Mouse (Mus musculus): ENCODE results near the gene Ercc6l2.
A peak's percentile ranks its signal among the peaks of the same experiment; 100 is the strongest.

The Ercc6l2 gene

DNA sequence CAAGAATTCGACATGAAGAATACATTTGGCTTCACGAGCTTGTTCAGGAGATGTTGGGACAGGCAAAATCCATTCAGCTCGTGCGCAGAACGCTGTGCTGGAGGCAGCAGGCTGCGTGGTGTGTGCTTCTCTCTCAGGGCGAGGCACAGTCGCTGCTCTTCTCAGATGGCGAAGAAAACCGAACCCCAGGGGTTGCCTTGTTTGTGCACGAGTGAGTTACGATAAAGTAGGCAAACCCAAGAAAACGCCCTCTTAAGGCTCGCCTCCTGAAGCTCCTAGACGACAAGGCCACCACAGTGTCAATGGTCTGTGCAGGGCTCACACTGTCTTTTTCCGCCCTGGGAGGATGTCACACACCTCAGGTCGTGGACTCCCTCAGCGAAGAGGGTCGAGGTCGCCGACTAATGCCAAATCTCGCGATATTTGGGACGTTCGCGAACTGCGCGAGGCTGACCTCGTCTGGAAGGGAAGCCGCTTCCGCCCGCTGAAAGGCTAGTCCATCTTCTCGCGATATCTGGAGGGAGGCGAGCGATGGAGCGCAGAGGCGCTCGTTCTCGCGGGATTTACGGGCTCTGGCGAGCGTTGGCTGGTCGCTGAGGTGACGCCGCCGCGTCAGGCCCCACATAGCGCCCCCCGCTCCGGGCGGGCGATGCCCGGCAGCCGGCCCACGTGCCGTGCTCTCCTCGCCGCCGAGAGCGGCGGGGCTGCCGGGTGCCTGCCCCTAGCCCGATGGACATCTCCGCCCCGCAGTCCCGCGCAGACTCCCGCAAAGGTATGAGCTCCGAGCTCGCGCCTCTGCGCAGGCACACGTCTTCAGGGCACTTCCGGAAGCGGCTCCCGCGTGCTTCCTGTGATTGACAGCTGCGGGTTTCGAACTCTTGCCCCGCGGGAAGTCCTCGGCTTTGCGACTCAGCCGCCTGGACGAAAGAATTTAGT lies at the start of gene Ercc6l2:
TSS of gene Ercc6l2 (plus strand) at position 495 of the 936 bp plus-strand sequence.
- peak; percentile 99 for DNase-seq (ENCODE audit: low spot score)

DNA sequence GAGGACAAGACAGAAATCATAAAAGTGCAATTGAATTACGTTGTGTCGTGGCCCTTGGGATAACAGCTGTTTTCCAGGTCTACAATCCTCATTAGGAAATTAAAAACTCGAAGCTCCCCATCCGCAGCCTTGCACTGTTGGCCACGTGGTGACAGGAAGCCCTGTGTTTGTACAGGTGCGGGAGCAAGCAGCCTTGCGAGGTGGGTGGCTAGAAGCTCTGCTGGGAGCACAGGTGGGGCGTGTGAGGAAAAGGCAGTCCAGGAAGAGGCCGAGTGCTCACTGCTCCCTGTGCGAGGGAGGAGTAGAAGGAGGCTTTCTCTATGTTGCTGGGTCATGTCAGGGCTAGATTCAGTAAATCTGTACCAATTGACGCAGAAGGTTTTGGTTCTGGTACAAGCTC lies 49.0 kb upstream of the Ercc6l2 start:
- DNase-seq (ENCODE audit: low spot score) = no peak

DNA sequence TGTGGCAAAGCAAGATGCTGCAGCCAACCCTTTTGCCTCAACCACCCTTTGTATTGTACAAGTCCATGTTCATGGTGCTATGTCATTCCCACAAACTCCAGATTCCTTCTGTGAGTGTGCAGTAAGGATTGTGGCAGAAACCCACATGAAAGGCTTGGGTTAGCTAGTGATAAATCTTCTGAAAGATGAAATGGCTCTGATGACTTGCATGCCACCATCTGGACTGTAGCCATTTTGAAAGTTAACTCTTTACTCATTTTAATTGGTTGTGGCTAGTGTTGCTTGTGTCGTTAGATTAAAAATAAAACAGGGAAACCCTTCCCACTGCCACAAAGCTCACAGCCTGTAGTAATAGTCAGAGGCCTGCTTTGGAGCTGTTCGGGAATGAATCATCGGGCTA lies 44.0 kb upstream of the Ercc6l2 start:
- no peak for DNase-seq (ENCODE audit: low spot score)

DNA sequence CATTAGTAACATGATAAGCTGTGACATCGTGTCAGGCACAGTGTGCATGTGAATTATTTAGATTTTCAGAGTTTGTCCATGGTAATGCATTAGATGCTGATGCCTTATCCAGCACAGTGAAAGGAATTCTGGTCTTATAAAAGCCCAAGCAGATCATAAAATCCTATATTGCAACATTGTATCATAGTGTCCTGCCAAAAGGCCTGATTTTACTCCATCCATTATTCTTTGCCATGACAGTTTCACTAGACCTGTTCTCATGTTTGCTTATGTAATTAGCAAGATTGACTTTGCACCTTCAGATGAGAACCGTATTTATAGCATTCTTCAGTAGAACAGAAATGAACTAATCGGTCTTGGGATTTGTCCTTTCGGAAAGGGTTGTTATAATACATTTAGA lies 36.1 kb upstream of the Ercc6l2 start:
- no peak for DNase-seq (ENCODE audit: low spot score)

DNA sequence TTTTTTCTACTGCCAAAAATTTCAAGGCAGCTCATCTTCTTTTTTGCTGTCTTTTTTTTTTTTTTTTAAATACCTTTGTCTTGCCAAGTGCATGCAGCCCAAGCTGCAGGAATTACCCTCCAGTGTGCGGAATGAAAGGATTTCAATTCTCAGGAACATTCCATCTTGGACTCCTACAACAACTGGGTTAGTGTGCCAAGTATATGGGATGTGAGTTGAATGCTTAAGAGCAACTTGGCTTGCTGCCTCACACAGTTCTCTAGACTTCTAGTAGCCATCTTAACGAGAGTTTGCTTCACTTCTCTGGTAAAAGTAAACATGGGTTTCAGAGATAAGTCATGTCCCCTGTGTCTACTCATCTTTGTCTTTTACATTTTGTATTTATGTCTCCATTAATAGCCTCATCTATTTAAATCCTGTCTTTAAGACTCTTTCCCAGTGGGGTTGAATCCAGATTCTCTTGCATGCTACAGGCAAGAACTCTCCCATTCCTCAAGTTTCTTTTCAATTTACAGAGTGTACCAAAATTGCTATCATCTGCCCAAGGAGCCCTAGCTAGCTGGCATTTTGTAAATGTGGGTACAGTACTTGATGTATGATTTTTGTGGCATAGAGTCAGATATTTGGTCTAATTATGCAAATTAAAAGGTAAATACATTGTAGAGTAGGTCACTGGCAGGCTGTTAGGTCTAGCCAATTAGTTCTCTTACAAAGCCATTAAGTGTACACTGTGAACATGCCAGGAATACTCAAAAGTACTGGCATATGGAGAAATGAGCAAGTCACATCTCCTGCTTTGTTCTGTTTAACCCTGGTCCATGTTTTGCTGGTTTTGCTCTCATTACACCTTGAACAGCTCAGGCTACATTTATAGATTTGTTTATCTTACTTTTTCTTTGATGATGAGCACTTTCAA lies 35.4 kb upstream of the Ercc6l2 start:
- peak; percentile 50 for DNase-seq (ENCODE audit: low spot score)

DNA sequence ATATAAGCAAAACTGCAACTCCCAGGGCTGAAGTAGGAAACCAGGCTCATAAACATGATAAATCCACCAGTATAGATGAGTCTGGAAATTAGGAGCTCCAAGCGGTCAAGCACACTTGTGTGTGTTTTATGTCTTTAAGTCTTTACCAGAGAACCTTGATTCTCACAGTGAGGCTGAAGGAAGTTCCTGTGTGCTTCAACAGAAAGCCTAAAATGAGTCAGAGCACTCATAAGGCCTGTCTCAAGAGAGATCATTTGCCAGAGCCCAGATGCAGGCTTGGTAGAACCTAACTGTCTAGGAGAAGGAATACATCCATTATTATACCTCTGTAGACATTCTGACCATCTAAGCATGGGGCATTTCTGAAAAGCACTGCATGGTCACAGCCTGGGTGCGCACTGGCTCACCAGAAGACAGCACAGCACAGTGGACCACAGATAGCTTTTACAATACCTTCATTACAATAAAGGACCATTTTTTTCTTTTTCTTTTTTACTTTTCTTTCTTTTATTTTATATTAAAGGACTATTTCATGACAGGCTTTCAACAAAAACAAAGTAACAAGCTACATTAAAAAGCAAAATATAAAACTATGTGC lies 22.7 kb upstream of the Ercc6l2 start:
- DNase-seq (ENCODE audit: low spot score) = no peak

DNA sequence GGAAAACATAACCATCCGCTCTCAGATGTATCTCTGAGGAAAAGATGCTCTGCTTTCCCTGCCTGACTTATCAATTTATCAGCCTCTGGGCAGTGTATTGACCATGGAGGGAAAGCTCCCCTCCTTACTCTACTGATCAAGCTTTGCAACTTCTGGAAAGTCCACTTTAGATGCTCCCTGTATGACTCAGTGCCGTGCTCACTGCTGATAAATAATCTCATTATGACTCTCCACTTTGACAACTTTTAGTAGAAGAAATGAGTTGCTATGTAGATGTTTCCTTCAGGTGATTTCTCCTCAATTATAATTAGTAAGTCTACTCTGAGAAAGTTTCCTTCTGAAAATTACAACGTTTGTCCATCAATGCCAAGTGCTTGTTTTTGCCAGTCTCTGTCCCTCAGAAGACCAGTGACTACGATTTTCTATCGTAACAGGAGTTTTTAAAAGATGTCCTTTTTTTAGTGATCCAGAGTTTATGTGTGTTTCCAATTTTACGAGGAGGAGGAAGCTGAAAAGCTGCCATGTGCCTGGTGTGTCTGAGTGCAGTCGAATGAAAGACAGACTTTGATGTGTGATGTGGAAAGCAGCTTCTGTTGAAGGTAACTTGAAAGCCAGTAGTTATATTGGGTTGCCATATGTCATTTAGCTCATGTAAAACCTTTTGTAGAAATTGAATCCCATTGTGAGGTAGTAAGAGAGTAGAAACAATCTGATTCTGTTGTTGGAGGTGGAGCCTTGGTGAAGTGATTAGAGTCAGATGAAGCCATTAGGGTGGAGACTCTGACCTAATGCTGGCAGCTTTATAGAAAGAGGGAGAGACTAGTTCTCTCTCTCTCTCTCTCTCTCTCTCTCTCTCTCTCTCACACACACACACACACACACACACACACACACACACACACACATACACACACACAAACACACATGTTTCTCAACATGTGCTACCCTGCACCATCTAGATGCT lies 21.4 kb upstream of the Ercc6l2 start:
- no peak for DNase-seq (ENCODE audit: low spot score)

DNA sequence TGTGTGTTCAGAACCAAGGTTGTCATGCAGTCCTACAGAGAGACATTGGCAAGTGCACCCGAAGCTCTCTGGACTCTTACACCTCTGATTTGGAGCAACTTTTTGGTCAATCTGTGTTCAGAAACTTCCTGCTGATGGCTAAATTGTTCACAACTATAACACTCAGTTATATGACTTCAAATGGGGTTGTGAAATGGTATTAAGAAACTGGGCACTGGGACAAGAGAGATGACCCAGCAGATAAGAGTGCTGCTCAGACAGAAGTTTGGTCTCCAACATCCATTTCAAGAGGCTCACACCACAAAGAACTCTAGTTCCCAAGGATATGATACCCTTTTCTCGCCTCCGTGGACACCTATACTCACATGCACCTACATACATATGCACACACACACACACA lies 16.4 kb upstream of the Ercc6l2 start:
- no peak for DNase-seq (ENCODE audit: low spot score)

DNA sequence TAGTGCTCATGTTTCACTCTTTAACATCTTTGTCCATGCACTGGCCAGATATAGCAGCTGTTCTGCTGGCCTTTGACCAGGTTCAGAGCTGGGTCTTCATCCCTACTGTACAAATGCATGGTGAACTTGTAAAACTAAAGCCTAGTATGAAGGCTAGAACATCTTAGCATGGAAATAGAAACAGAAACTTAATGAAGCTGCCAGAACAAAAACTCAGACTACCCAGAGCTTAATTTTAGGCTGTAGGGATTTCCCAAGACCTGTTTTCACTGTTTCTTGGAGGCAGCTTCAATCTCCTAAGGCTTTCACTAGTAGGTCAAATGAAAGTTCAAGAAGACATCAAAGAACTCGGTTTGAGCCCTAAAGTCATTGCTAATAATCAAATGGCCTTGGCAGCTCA lies 15.1 kb upstream of the Ercc6l2 start:
- DNase-seq (ENCODE audit: low spot score) = no peak

DNA sequence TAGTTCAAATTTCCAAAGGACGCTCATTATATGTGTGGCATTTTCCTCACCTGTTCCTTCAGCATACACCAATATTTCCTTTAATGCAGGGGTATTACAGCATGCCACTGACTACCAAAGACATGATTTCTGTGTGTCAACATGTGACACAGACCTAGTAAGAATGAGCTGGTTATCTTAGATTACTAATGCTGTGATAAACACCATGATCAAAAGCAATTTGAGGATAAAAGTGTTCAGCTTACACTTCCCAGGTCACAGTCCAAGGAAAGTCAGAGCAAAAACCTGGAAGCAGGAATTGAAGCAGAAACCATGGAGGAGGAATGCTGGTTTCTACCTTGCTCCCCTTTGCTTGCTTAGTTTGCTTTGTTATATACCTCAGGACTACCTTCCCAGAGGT lies 13.8 kb upstream of the Ercc6l2 start:
- DNase-seq (ENCODE audit: low spot score) = no peak

DNA sequence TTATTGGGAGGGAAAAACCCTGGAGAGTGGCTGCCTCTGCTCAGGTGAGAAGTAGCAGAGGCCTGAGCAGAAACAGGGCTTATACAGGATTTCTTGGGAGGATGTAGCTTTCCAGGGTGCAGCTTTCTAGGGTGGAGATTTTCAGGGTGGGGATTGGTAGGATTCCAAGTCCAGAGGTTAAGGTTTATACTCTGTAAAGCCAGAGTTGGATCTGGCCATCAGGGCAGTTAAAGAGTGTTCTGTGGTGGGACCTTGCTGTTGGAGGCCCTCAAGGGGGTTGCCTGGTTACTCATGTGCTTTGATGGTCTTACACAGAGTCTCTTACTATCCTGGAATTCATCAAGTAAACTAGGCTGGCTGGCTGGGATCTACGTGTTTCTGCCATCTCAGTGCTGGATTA lies 7.8 kb upstream of the Ercc6l2 start:
- DNase-seq (ENCODE audit: low spot score) = no peak

DNA sequence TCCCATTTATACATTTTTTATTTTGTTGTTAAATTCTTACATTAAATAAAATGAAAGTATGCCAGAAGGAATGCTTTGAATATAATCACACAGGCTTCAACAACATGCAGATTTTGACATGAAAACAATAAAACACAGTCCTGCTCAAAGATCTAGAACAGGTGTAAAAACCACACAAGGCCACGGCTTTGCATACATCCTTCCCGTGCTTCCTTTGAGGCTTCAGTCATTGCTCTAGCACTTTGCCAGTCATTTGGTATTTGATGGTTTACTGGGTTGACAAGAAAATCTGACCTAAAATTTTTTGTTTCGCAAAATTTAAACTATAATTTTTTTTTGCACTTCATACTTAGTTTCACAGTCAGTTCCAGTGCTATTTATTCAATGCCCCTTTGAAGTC lies 7.1 kb upstream of the Ercc6l2 start:
- no peak for DNase-seq (ENCODE audit: low spot score)

DNA sequence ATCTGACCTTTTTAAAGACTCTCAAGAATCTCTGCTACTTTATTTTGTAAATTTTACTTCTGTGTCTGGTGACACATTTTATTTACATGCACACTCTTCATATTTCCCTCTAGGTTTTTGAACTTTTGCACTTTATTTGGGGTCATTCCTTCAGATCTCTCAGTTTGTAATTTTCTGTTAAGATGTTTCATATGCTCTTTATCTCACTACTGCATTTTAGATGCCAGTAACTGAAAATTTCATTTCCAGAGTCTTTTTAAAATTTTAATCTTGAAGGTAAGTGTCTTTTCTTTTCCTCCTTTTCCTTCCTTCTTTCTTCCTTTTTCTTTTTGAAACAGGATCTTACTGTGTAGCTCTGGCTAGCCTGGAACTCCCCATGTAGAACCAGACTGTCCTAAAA lies 3.6 kb upstream of the Ercc6l2 start:
- DNase-seq (ENCODE audit: low spot score) = no peak

DNA sequence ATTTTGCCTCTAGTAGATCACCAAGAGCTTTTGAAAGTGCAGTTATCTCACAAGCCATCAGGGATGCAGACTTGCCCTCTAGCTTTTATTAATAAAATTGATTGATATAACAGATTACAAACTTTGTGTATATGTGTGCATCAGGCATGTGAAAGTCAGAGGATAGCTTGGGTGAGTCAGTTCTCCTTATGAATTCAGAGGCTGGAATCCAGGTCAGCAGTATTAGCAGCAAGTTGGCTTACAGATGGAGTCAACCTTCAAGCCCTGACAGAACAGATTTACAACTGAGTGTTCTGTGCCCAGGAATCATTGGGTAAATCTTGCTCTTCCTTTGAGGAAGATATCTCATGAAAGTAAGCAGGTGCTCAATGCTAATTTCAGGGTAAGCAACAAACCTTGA lies 891 bp downstream of the Ercc6l2 start:
- DNase-seq (ENCODE audit: low spot score) = no peak

DNA sequence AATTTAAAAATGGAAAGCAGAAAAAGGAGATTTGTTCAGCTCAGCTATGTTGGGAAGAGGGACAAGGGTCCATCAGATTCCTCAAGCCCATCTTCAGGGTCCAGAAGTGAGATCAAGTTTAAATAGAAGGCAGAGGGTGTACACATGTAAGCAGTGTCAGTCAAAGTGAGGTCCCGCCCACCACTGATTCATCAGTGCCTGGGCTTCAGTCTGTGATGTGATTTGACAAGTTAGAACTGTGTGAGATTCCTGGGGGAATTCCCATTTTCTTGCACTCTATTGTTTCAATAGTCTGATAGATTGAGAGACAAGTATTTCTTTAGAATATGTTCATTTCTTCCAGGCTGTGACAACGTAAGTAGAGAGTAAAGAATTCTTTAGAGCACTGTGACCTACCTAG lies 30.7 kb downstream of the Ercc6l2 start:
- DNase-seq (ENCODE audit: low spot score) = no peak

DNA sequence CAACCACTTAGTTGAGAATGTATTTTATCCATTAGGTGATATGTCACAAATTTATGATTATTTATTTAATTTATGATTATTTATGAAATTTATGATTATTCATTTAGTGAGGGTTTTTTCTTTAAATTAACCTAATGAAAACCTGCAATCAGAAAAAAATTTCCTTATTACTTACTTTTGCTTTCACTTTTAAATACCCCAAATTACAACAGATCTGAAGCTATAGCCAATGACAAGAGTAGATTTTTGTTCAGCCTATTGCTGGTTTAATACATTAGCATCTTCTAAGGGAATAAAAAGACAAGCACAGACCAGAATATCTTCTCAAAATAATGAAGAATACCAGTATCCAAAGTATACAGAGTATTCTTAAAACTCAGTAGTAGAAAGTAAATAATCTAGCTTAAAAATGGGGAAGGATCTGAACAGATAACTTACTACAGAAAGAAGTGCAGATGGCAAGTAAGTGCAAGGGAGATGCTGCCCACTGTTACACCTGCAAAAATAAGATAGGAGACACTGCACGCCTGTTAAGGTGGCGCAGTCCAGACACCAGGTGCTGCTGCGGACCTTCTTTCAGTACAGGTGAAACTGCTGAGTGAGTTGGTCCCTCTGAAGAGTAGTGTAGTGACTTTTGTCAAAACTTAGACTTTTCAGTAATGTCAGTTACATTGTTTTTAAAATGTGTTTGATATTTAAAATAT lies 35.4 kb downstream of the Ercc6l2 start:
- no peak for DNase-seq (ENCODE audit: low spot score)

DNA sequence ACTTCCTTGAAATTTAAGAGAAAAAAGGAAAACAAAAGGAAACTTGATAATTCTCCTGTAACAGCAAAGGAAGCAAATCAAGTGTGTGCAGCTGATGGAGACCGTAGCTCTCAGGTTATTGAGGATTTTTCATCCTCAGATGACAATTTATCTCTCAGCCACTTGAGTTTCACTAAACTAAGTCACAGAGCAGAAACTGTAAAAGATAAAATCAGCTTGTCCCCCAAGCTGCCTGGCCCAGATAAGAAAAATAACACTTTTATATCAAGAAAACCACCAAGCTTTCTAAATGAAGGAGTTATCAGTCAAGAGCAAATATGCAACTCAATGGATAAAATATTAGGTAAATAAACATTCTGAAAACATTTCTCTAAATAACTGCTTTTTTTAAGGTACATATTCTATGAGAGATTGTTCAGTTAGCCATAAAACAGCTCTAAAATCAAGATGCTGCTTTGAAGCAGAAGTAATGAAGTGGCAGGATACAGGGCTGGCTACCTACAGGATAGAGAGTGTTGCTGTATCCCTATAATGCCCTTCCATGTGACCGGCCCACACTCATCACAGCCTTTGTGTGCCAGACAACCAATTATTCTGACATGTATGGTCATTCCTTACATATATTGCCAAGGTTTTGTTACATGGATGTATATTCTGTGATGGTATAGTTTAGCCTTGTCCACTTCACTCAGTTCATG lies 57.7 kb downstream of the Ercc6l2 start:
- no peak for DNase-seq (ENCODE audit: low spot score)

DNA sequence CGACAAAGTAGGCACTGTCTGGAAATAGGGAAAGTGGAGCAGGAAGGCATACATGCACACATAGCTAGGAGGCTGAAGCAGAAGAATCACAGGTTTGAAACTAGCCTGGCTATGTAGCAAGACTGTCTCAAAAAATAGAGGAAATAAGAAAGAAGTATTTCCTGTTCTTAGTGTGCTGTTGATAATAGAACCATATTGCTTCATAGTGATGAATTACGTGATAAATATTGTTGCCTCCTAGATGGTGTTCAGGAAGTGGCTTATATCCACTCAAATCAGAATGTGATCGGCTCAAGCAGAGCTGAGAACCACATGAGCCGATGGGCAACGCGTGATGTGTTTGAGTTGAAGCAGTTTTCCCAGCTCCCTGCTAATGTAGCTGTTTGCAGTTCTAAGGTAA lies 62.1 kb downstream of the Ercc6l2 start:
- DNase-seq (ENCODE audit: low spot score) = no peak

DNA sequence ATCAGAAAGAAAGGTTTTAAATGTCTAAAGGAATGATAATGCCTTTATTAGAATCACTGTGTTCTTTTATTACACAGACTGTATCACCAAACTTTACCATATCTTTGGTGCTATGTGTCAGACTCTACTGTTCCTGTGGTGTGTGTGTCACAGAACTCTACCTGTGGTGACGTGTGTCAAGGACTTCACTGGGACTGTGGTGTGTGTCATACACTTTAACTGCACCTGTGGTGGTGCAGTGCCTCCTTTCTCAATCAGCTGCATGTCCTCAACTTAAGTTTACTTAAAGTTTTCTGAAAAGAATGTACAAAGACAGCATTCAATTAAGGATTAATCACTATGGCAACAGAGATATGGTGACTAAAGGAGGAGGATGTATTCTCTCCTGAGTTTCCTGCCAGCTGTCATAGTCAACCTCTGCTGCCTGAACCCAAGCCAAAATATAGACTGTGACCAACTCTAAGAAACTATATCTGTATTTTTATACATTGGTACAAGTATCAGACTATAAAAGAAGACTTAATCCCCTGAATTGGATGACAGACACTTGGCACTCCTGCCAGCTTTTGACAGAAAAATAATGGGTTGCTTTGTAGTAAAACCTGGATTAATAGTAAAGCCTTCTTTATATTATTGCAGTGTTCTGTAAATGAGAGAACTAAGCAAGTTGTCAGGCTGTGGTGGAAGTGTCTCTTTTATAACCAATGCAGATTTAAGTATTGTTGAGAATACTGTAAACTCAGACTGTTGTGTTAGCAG lies 64.2 kb downstream of the Ercc6l2 start:
- no peak for DNase-seq (ENCODE audit: low spot score)

DNA sequence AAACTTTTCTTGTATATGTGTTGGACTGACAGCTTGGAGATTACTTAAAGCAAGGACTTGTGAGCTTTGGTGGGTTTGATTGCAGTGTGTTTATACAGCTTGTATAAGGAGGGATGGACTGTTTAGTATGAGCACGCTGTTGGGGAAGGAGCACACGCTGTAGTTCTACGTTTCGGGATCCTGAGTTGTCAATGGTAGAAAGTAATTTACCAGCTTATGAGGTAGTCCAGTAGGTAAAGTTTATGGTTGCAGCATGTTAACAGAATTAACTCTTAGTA lies 64.8 kb downstream of the Ercc6l2 start:
- DNase-seq (ENCODE audit: low spot score) = no peak
